Mouse (Mus musculus) MEL (cell line): Measurements from ENCODE around the gene Nnat.

Source experiments
- CTCF ChIP-seq, 3 experiments: IDR thresholded peaks in 2 of 3; conservative IDR thresholded peaks in 1 of 3; 2 replicates each; pipeline ENCODE4 v1.5.1; 2011 to 2012; ENCODE audit warnings: low read length in 3 of 3, low read depth in 2 of 3, mild to moderate bottlenecking in 2 of 3, improper control_type of control experiment in 1 of 3, inconsistent platforms in 1 of 3, mixed read lengths in 1 of 3, moderate library complexity in 1 of 3; ENCODE audit not compliant: control insufficient read depth in 1 of 3, insufficient read depth in 1 of 3, poor library complexity in 1 of 3, severe bottlenecking in 1 of 3
- ELF1 ChIP-seq: IDR thresholded peaks from 2 replicates; pipeline ENCODE4 v1.6.1; 2014; ENCODE audit warnings: low read depth, mild to moderate bottlenecking, inconsistent platforms, low read length, improper control_type of control experiment, moderate library complexity
- EP300 ChIP-seq, 2 experiments: IDR thresholded peaks; 2 replicates each; pipeline ENCODE4 v1.6.1; 2011; ENCODE audit warnings: improper control_type of control experiment in 2 of 2, low read length in 2 of 2, low read depth in 1 of 2, mild to moderate bottlenecking in 1 of 2
- NELFE ChIP-seq: IDR thresholded peaks from 2 replicates; pipeline ENCODE4 v1.6.1; 2011; ENCODE audit warnings: low read depth, low read length, improper control_type of control experiment
- POLR2AphosphoS2 ChIP-seq: IDR thresholded peaks from 2 replicates; pipeline ENCODE4 v1.6.1; 2011; ENCODE audit warnings: low read length, improper control_type of control experiment
- UBTF ChIP-seq: IDR thresholded peaks from 2 replicates; pipeline ENCODE4 v1.6.1; 2012; ENCODE audit warnings: low read depth, mild to moderate bottlenecking, inconsistent platforms, low read length, improper control_type of control experiment, moderate library complexity, borderline replicate concordance; ENCODE audit not compliant: insufficient read depth
- USF1 ChIP-seq: IDR thresholded peaks from 2 replicates; pipeline ENCODE4 v1.6.1; 2014; ENCODE audit warnings: low read depth, mild to moderate bottlenecking, inconsistent platforms, low read length, improper control_type of control experiment, moderate library complexity

DNA sequence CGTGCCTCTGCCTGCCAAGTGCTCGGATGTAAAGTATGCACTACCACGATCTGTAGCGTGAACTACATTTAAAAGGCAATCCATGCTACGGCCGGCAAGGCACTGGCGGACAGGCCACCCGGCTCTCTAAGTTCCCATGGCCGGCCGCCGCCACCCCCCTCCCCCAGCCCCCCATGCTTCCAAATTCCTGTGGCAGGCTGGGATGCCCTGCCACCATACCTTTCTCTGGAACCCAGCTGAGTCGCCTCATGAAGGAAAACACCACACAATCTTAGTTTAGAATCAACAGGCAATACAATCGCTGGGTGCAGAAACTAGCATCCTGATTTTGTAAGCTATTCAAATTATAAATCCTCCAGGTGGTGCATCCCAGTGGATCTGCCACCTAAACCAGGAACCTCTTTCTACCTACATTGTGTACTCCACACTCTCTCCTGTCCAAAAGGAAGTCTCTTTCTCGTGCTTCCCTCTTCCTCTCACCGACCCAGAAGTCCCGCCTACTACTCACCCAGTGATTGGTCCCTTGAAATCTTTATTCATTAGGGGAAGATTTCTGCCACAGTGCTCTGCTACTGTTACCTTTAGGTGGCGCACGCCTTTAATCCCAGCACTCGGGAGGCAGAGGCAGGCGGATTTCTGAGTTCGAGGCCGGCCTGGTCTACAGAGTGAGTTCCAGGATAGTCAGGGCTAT is 37.1 kb downstream of the Nnat start:
- TF ChIP-seq CTCF (IDR thresholded peaks at IDR 0.05 in 2 of 3, conservative IDR thresholded peaks at IDR 0.05 in 1 of 3; ENCODE audit: control insufficient read depth in 1 of 3, insufficient read depth in 1 of 3, low read depth in 2 of 3, low read length in 3 of 3, poor library complexity in 1 of 3, severe bottlenecking in 1 of 3) (peak in 1 of 3 experiments; percentile 4; a peak in 1 of 6 replicates), ELF1 (no peak), USF1 (no peak), UBTF (no peak), POLR2AphosphoS2 (no peak), EP300 (IDR thresholded peaks at IDR 0.05; ENCODE audit: low read depth in 1 of 2, low read length in 2 of 2) (no peak), NELFE (peak; percentile 40; the same call in 1 of the 2 replicates)
